ENCODE assay signal across 9 mouse cellular contexts in the genomic region with DNA sequence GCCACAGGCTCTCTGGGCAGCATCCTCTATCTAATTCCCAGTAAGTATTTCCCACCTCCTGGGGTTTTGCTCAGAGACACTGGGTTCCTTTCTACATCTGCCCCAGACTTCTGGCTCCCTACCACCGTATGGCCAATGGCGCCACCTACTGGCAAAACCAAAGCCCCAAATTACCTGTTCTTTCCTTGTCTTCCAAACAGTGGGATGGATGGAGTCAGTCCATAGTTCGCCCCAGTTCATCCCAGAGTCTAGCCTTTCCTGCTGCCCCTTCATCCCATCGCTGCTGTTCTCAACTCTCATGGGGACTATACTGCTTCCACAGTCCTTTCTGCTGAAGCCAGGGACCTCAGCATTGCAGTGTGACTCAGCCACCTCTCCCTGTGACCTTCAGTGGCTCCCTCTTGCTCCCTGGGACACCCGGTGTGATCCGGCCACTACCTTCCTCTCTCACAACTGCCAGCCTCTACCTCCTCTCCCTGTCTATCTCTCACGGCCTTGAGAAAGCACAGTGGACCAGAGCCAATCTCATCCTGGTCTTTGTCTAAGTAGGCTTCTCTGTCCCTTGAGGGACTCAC. TPM values are rescaled to one million over a fixed set of nuclear protein-coding genes. Genes with fewer than 3 reads are reported as not detected.
DNase-seq lines count a peak whose midpoint lies in the region; ATAC-seq and TF ChIP-seq lines count a peak whose summit lies in the region.
"Had no signal": no experiment of that assay in that cellular context is flagged by ENCODE, and none has a peak within 500 bp of the region (broad histone marks: within the 10 kb centered on the region; RNA-seq: fewer than 3 reads in every experiment).

No protein-coding gene starts in this region.

- TF ChIP-seq CTCF in liver, adult 2 months (IDR thresholded peaks at IDR 0.05; ENCODE audit: low read depth, low read length) = peak; percentile 77
- TF ChIP-seq CTCF in cerebellum, adult 2 months (IDR thresholded peaks at IDR 0.05; ENCODE audit: borderline replicate concordance, insufficient read depth, low read depth, low read length) = peak; percentile 92

- no peaks in the 10 kb centered on the region for H3K27me3 ChIP-seq in liver, adult 2 months (ENCODE audit: control insufficient read depth, insufficient read depth, low read length)
- no peaks in the 10 kb centered on the region; the same call in 1 of the 2 replicates for H3K27me3 ChIP-seq in liver, embryonic 12.5 days (replicated peaks)
- H3K27me3 ChIP-seq in cerebellum, adult 2 months (ENCODE audit: control insufficient read depth, insufficient read depth, low read length) = no peaks in the 10 kb centered on the region

- peak; percentile 27 for DNase-seq in liver, adult 2 months (ENCODE audit: extremely low read depth, low read depth, low spot score)
- DNase-seq in T-cell, adult 2 months (ENCODE audit: low spot score) = peak; percentile 19
- peak; percentile 84 to 92 for DNase-seq in cerebellum, adult 2 months
- peak; percentile 63 to 67 for DNase-seq in gastrocnemius, postnatal 36 days
- DNase-seq in left cerebral cortex, postnatal 4 days = peak; percentile 85
- DNase-seq in right cerebral cortex, postnatal 14 days = peak; percentile 83

- 27% methylated on average over 7 of the region's 7 CpGs for WGBS in liver, adult 2 months
- 19% methylated on average over 7 of the region's 7 CpGs for WGBS in liver, embryonic 12.5 days (ENCODE audit: insufficient replicate concordance)
- WGBS in cerebellum, adult 2 months = 30% methylated on average over 7 of the region's 7 CpGs

- H3K36me3 ChIP-seq in liver, adult 2 months (ENCODE audit: control insufficient read depth, insufficient read depth, low read length) = no peaks in the 10 kb centered on the region
- H3K36me3 ChIP-seq in liver, embryonic 12.5 days = no peaks in the 10 kb centered on the region
- H3K36me3 ChIP-seq: heart, embryonic 13.5 days had no signal

- intact Hi-C loops in gastrocnemius, postnatal 36 days (cut with DNase I) = loop anchor here (5.0 kb wide), 2 partner anchors 181 to 224 kb away; no protein-coding TSS in a partner anchor
- intact Hi-C loops in left cerebral cortex, postnatal 4 days (cut with DNase I) = loop anchor here (5.0 to 10.0 kb wide), 3 partner anchors 81 to 221 kb away; no protein-coding TSS in a partner anchor

- no peaks in the 10 kb centered on the region for H3K9me3 ChIP-seq in liver, embryonic 12.5 days (replicated peaks)
- H3K9me3 ChIP-seq: heart, embryonic 13.5 days had no signal

- no peak for ATAC-seq in liver, embryonic 12.5 days
- ATAC-seq in inflammation-experienced regulatory T-cells, adult 6 months = no peak

- no peak for TF ChIP-seq POLR2A in liver, adult 2 months (IDR thresholded peaks at IDR 0.05; ENCODE audit: extremely low read depth, insufficient read depth, low read length)
- TF ChIP-seq POLR2A in cerebellum, adult 2 months (IDR thresholded peaks at IDR 0.05; ENCODE audit: borderline replicate concordance, insufficient read depth, low read length) = no peak

- no peaks in the 10 kb centered on the region for H3K4me1 ChIP-seq in liver, adult 2 months (ENCODE audit: control insufficient read depth, insufficient read depth, low read length)
- H3K4me1 ChIP-seq in liver, embryonic 12.5 days = no peaks in the 10 kb centered on the region
- H3K4me1 ChIP-seq in cerebellum, adult 2 months (ENCODE audit: control insufficient read depth, insufficient read depth, low read length) = peaks cover 28% of the 10 kb centered on the region

- H3K4me3 ChIP-seq in liver, adult 2 months (ENCODE audit: insufficient read depth, low read depth, low read length) = no peak overlapping the region
- H3K4me3 ChIP-seq in liver, embryonic 12.5 days = no peak overlapping the region
- H3K4me3 ChIP-seq in cerebellum, adult 2 months (replicated peaks; ENCODE audit: insufficient read depth, low read depth, low read length) = no peak overlapping the region
- H3K4me3 ChIP-seq: heart, embryonic 13.5 days had no signal

- H3K27ac ChIP-seq in liver, adult 2 months (replicated peaks; ENCODE audit: insufficient read depth, low read depth, low read length) = no peak overlapping the region
- no peak overlapping the region for H3K27ac ChIP-seq in liver, embryonic 12.5 days
- no peak overlapping the region for H3K27ac ChIP-seq in cerebellum, adult 2 months (ENCODE audit: insufficient read depth, low read length)
- H3K27ac ChIP-seq: heart, embryonic 13.5 days had no signal

- H3K9ac ChIP-seq in liver, adult 2 months (ENCODE audit: low read depth, low read length) = no peak overlapping the region
- H3K9ac ChIP-seq in liver, embryonic 12.5 days = no peak overlapping the region
- H3K9ac ChIP-seq: heart, embryonic 13.5 days had no signal

- no peak overlapping the region for H3K4me2 ChIP-seq in liver, embryonic 12.5 days
- H3K4me2 ChIP-seq: heart, embryonic 13.5 days had no signal

- no peaks in the 10 kb centered on the region for H3K79me2 ChIP-seq in liver, adult 2 months (ENCODE audit: control insufficient read depth, insufficient read depth, low read length)

RNA-seq across cellular contexts. Expression of a gene that starts 16.6 kb away (rescaled TPM):
- total RNA-seq in liver, adult 2 months (2014; rRNA removed) = 1.5 and 2.2 TPM in 2 replicates
- 1.3 and 2.7 TPM in 2 replicates for polyA plus RNA-seq in liver, adult 2 months (2012; rRNA removed)
- 2.7 and 3.2 TPM in 2 replicates for polyA plus RNA-seq in liver, embryonic 12.5 days (2016; fragmentation: Nextera tagmentation; extraction: Ambion mirVana)
- 210 and 244 TPM in 2 replicates for polyA plus RNA-seq in cerebellum, adult 2 months (2012; rRNA removed)
- 1 to 10 TPM; 5.5 to 6.8 TPM for total RNA-seq in gastrocnemius, postnatal 36 days (2021)
- 10 to 100 TPM; 91.2 to 95.5 TPM for total RNA-seq in left cerebral cortex, postnatal 4 days (2021)
- 1 to 10 TPM in 2 of 3 experiments, under 1 TPM in 1; 0.33 to 3.8 (median 1.2) TPM for polyA plus RNA-seq in inflammation-experienced regulatory T-cells, adult 6 months (2017; shearing (Covaris generic))

Comparison
In these comparisons a context has a peak if more than half of its experiments do, and no peak if none do; other contexts are left out.
1. DNase-seq: peak in every context shown above with its lines; median percentile 88 in cerebellum, adult 2 months; 85 in left cerebral cortex, postnatal 4 days; 83 in right cerebral cortex, postnatal 14 days; 65 in gastrocnemius, postnatal 36 days; 27 in liver, adult 2 months; 19 in T-cell, adult 2 months.
2. RNA of a gene that starts 16.6 kb away (polyA plus RNA-seq): 210 to 244 TPM in cerebellum, adult 2 months; 2.7 to 3.2 TPM in liver, embryonic 12.5 days, 1.3 to 2.7 TPM in liver, adult 2 months and 0.33 to 3.8 TPM in inflammation-experienced regulatory T-cells, adult 6 months; every median in the first group is over 10 times any median in the second.